Comparison of ENCODE assay signal across 8 mouse cellular contexts in genomic region chr4:150915181-150915906, GRCm38 (mm10). TPM values are rescaled to one million over a fixed set of nuclear protein-coding genes. Genes with fewer than 3 reads are reported as not detected.
DNase-seq lines count a peak whose midpoint lies in the region; ATAC-seq and TF ChIP-seq lines count a peak whose summit lies in the region.

No protein-coding gene starts in this region.

- H3K79me2 ChIP-seq in myocyte (ENCODE audit: control insufficient read depth, insufficient read depth) = peaks cover 9% of the 10 kb centered on the region

- H3K4me3 ChIP-seq in heart, embryonic 10.5 days = peak overlapping the region; percentile 77
- peak overlapping the region; percentile 72 for H3K4me3 ChIP-seq in intestine, embryonic 14.5 days (ENCODE audit: low read depth, low read length)
- peak overlapping the region; percentile 82 for H3K4me3 ChIP-seq in myocyte
- no peak overlapping the region for H3K4me3 ChIP-seq in thymus, adult 2 months (ENCODE audit: control insufficient read depth, insufficient read depth, low read length)

- H3K4me2 ChIP-seq in intestine, embryonic 14.5 days (ENCODE audit: low read length) = peak overlapping the region; percentile 80
- H3K4me2 ChIP-seq in myocyte (ENCODE audit: low read depth) = peak overlapping the region; percentile 82

- peak overlapping the region; percentile 76 for H3K9ac ChIP-seq in intestine, embryonic 14.5 days (ENCODE audit: low read length)

- ATAC-seq in intestine, embryonic 14.5 days (replicated peaks; ENCODE audit: low FRiP score, low TSS enrichment, low read depth) = no peak

- H3K27me3 ChIP-seq in heart, embryonic 10.5 days (ENCODE audit: insufficient read depth, poor library complexity, severe bottlenecking) = no peaks in the 10 kb centered on the region
- no peaks in the 10 kb centered on the region for H3K27me3 ChIP-seq in intestine, embryonic 14.5 days (replicated peaks; ENCODE audit: control insufficient read depth, insufficient read depth, low read length)
- H3K27me3 ChIP-seq in myocyte (ENCODE audit: control insufficient read depth, insufficient read depth, insufficient read length) = no peaks in the 10 kb centered on the region
- no peaks in the 10 kb centered on the region for H3K27me3 ChIP-seq in thymus, adult 2 months (ENCODE audit: control insufficient read depth, insufficient read depth, low read length)

- no peak for TF ChIP-seq POLR2A in myocyte (IDR thresholded peaks at IDR 0.05; ENCODE audit: insufficient read length, low read depth)
- TF ChIP-seq POLR2A in thymus, adult 2 months (IDR thresholded peaks at IDR 0.05; ENCODE audit: control insufficient read depth, extremely low read depth, insufficient read depth, low read length, poor library complexity) = no peak

- H3K27ac ChIP-seq in heart, embryonic 10.5 days = peak overlapping the region; percentile 95
- H3K27ac ChIP-seq in intestine, embryonic 14.5 days (ENCODE audit: low read depth) = 0 out of 2 replicates have a peak overlapping the region, but pooled peaks have one; percentile 89
- H3K27ac ChIP-seq in thymus, adult 2 months (ENCODE audit: control insufficient read depth, insufficient read depth, low read length) = no peak overlapping the region

- 58% methylated on average over 10 of the region's 10 CpGs for WGBS in heart, embryonic 10.5 days
- 52% methylated on average over 10 of the region's 10 CpGs for WGBS in intestine, embryonic 14.5 days
- WGBS in thymus, adult 2 months = 57% methylated on average over 10 of the region's 10 CpGs

- peak overlapping the region; percentile 48 for H3ac ChIP-seq in myocyte (ENCODE audit: control insufficient read depth, insufficient read length)

- intact Hi-C loops in heart, postnatal 36 days (cut with DNase I) = no loop called here

- H3K36me3 ChIP-seq in heart, embryonic 10.5 days = no peaks in the 10 kb centered on the region
- H3K36me3 ChIP-seq in intestine, embryonic 14.5 days (ENCODE audit: control insufficient read depth, insufficient read depth, low read length) = no peaks in the 10 kb centered on the region
- H3K36me3 ChIP-seq in myocyte (ENCODE audit: control insufficient read depth, insufficient read depth) = no peaks in the 10 kb centered on the region
- no peaks in the 10 kb centered on the region for H3K36me3 ChIP-seq in thymus, adult 2 months (ENCODE audit: control insufficient read depth, insufficient read depth, low read length)

- H3K4me1 ChIP-seq in heart, embryonic 10.5 days = peaks cover 21% of the 10 kb centered on the region
- H3K4me1 ChIP-seq in intestine, embryonic 14.5 days (replicated peaks; ENCODE audit: control insufficient read depth, insufficient read depth, low read length) = peaks cover 12% of the 10 kb centered on the region
- peaks cover 7% of the 10 kb centered on the region for H3K4me1 ChIP-seq in thymus, adult 2 months (replicated peaks; ENCODE audit: control insufficient read depth, insufficient read depth, low read length)

- no peak for DNase-seq in heart, embryonic 10.5 days (ENCODE audit: low spot score)
- DNase-seq in heart, postnatal 36 days = no peak
- peak; percentile 51 for DNase-seq in 3134 (ENCODE audit: extremely low read depth, insufficient read length, low spot score)
- DNase-seq in brain, adult 2 months (ENCODE audit: low read depth, low spot score) = peak; percentile 83
- DNase-seq in intestine, embryonic 14.5 days (ENCODE audit: low spot score) = no peak
- no peak for DNase-seq in gastrocnemius, postnatal 10 days
- no peak for DNase-seq in thymus, adult 2 months

- no peaks in the 10 kb centered on the region for H3K9me3 ChIP-seq in heart, embryonic 10.5 days
- H3K9me3 ChIP-seq in intestine, embryonic 14.5 days (ENCODE audit: control insufficient read depth, low read length) = no peaks in the 10 kb centered on the region

- no peak for TF ChIP-seq CTCF in thymus, adult 2 months (IDR thresholded peaks at IDR 0.05; ENCODE audit: borderline replicate concordance, control insufficient read depth, extremely low read depth, insufficient read depth, low read length, poor library complexity)

TF ChIP-seq in myocyte, 11 proteins besides CTCF, POLR2A, EP300 and RAD21:
- TF ChIP-seq POLR2AphosphoS2 (IDR thresholded peaks at IDR 0.05; ENCODE audit: insufficient read length, low read depth) (no peak), MYOG (IDR thresholded peaks at IDR 0.05; ENCODE audit: control insufficient read depth in 1 of 3, insufficient read depth in 1 of 3, insufficient read length in 2 of 3, low read depth in 2 of 3) (no peak), TCF12 (IDR thresholded peaks at IDR 0.05; ENCODE audit: insufficient read depth, poor library complexity, severe bottlenecking) (no peak), CEBPB (IDR thresholded peaks at IDR 0.05; ENCODE audit: insufficient read depth, poor library complexity, severe bottlenecking) (no peak), TCF3 (IDR thresholded peaks at IDR 0.05; ENCODE audit: insufficient read length, low read depth) (no peak), MAX (IDR thresholded peaks at IDR 0.05; ENCODE audit: low read depth) (no peak), E2F4 (IDR thresholded peaks at IDR 0.05; ENCODE audit: insufficient read depth) (no peak), REST (IDR thresholded peaks at IDR 0.05; ENCODE audit: insufficient read depth, insufficient read length) (no peak), SRF (IDR thresholded peaks at IDR 0.05; ENCODE audit: control insufficient read depth, insufficient read length, low read depth) (no peak), MYOD1 (IDR thresholded peaks at IDR 0.05; ENCODE audit: control insufficient read depth in 1 of 3, insufficient read length in 2 of 3, low read depth in 2 of 3) (no peak), USF1 (IDR thresholded peaks at IDR 0.05; ENCODE audit: low read depth) (no peak)
TF ChIP-seq in myocyte: peak in this region for 0.

RNA-seq across cellular contexts. Expression of gene Tnfrsf9, which starts 1.0 kb away (rescaled TPM):
- 0.16 and 0.51 TPM in 2 replicates for polyA plus RNA-seq in heart, embryonic 10.5 days (2016; fragmentation: Nextera tagmentation; extraction: Ambion mirVana)
- under 1 TPM in 1 of 2 experiments, not detected in 1; 0.25 TPM for total RNA-seq in heart, postnatal 36 days (2021)
- polyA plus RNA-seq in intestine, embryonic 14.5 days (2014; fragmentation: Nextera tagmentation; extraction: Ambion mirVana) = 1.3 and 1.4 TPM in 2 replicates
- polyA plus RNA-seq in myocyte (2012; fragmentation: generic; extraction: Trizol) = 0.31 TPM
- under 1 TPM in 1 of 2 experiments, not detected in 1; 0.27 TPM for total RNA-seq in gastrocnemius, postnatal 10 days (2021)
- 13.4 and 13.5 TPM in 2 replicates for polyA plus RNA-seq in thymus, adult 2 months (2012; rRNA removed)

RNA-seq across cellular contexts. Expression of gene Park7, which starts 1.1 kb away (rescaled TPM):
- 403 and 488 TPM in 2 replicates for polyA plus RNA-seq in heart, embryonic 10.5 days (2016; fragmentation: Nextera tagmentation; extraction: Ambion mirVana)
- 100 to 1,000 TPM; 247 to 253 TPM for total RNA-seq in heart, postnatal 36 days (2021)
- polyA plus RNA-seq in intestine, embryonic 14.5 days (2014; fragmentation: Nextera tagmentation; extraction: Ambion mirVana) = 482 and 487 TPM in 2 replicates
- 312 TPM for polyA plus RNA-seq in myocyte (2012; fragmentation: generic; extraction: Trizol)
- 100 to 1,000 TPM; 427 to 492 TPM for total RNA-seq in gastrocnemius, postnatal 10 days (2021)
- polyA plus RNA-seq in thymus, adult 2 months (2012; rRNA removed) = 128 and 138 TPM in 2 replicates

Comparison
In these comparisons a context has a peak if more than half of its experiments do, and no peak if none do; other contexts are left out.
1. DNase-seq: peak in 3134 (single experiment) and brain, adult 2 months (single experiment); none in heart, embryonic 10.5 days (single experiment), heart, postnatal 36 days (0 of 2), intestine, embryonic 14.5 days (single experiment), gastrocnemius, postnatal 10 days (single experiment) and thymus, adult 2 months (single experiment).